Mouse (Mus musculus) heart, embryonic 15.5 days (tissue): ENCODE measurements at regions not wholly inside any gene's neighbourhood (a gene's known extent, or its start where the extent isn't known, plus 50 kb on each side); places are given as distances from the start of the nearest gene placed in this dataset.
A peak's percentile ranks its signal among the peaks of the same experiment; 100 is the strongest.

ENCODE experiments used
- ATAC-seq: fragments of 200-750 bp; cut with Nextera tagmentation; replicated peaks from 2 replicates; pipeline ENCODE4 v1.8.0; 2017; ENCODE audit warnings: low read depth, moderate TSS enrichment; ENCODE audit not compliant: insufficient number of reproducible peaks, insufficient read depth, low FRiP score
- H3K27ac ChIP-seq: fragments of 300-500 bp; sonication (generic); 2 replicates; pipeline ENCODE4 v1.5.1; 2015; ENCODE audit warnings: mild to moderate bottlenecking, inconsistent platforms
- H3K27me3 ChIP-seq: fragments of 300-500 bp; sonication (generic); 2 replicates; pipeline ENCODE4 v1.6.1; 2015; ENCODE audit warnings: inconsistent platforms
- H3K36me3 ChIP-seq: fragments of 300-500 bp; sonication (generic); 2 replicates; pipeline ENCODE4 v1.6.1; 2015; ENCODE audit warnings: mild to moderate bottlenecking, inconsistent platforms
- H3K4me1 ChIP-seq: fragments of 300-500 bp; sonication (generic); replicated peaks from 2 replicates; pipeline ENCODE4 v1.6.1; 2015; ENCODE audit warnings: inconsistent platforms
- H3K4me2 ChIP-seq: fragments of 300-500 bp; sonication (generic); 2 replicates; pipeline ENCODE4 v1.6.1; 2015; ENCODE audit warnings: inconsistent platforms, mild to moderate bottlenecking, moderate library complexity
- H3K4me3 ChIP-seq: fragments of 300-500 bp; sonication (generic); 2 replicates; pipeline ENCODE4 v1.5.1; 2015; ENCODE audit warnings: mild to moderate bottlenecking, inconsistent platforms
- H3K9ac ChIP-seq: fragments of 300-500 bp; sonication (generic); 2 replicates; pipeline ENCODE4 v1.6.1; 2015; ENCODE audit warnings: mild to moderate bottlenecking, inconsistent platforms
- H3K9me3 ChIP-seq: fragments of 300-500 bp; sonication (generic); replicated peaks from 2 replicates; pipeline ENCODE4 v1.6.1; 2016; ENCODE audit warnings: inconsistent platforms
- WGBS: fragments of 180-500 bp; shearing (Covaris S2); methylation state at CpG from one replicate; pipeline ENCODE4 v1.1.7; 2015; ENCODE audit warnings: mixed read lengths; 5-methylcytosine and 5-hydroxymethylcytosine counted together

DNA sequence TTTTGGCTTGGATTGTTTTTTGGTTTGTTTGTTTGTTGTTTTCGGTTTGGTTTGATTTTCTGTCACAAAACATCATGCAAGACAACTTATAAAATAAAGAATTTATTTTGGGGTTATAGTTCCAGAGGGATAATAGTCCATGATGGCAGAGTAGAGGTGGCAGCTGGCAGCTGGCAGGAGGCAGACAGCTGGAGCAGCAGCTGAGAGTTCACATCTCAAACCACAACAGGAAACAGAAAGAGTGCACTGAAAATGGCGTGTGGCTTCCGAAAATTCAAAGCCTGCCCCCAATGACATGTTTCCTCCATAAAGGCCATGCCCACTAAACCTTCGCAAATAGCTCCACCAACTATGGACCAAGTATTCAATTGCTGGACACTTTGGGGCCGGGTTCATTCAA, 72.7 kb downstream of the Hes1 start:
- Histone ChIP-seq H3K9me3 (no peaks in the 10 kb centered on the region), H3K27ac (no peak overlapping the region), H3K4me1 (peaks cover 3% of the 10 kb centered on the region; the same call in 1 of the 2 replicates), H3K4me2 (no peak overlapping the region), H3K27me3 (0 out of 2 replicates have a peak, but pooled peaks cover 2% of the 10 kb centered on the region), H3K9ac (no peak overlapping the region), H3K4me3 (no peak overlapping the region), H3K36me3 (no peaks in the 10 kb centered on the region)
- WGBS: 82% methylated on average over 5 of the region's 5 CpGs
- no peak for ATAC-seq

DNA sequence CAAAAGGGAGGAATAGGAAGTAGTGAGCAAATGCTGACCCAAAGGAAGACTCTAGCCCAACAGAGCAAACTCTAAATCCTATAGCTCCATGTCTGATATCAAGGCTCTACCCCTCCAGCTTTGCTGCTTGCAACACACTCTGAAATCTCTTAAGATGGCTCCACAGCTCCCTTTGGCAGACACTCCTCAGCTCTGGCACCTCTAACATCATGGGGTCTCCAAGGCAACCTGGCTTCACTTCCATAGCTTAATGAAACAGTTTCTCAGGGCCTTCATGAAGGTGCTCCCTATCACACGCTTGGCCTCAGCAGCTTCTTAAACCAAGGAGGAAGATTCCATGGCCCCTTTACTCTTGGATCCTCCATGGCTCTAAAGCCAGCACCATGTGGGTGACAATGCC, 73.6 kb downstream of the Hes1 start:
- Histone ChIP-seq H3K4me1 (peaks cover 3% of the 10 kb centered on the region; the same call in 1 of the 2 replicates), H3K9ac (no peak overlapping the region), H3K4me3 (no peak overlapping the region), H3K36me3 (no peaks in the 10 kb centered on the region), H3K4me2 (no peak overlapping the region), H3K27me3 (0 out of 2 replicates have a peak, but pooled peaks cover 2% of the 10 kb centered on the region), H3K27ac (no peak overlapping the region), H3K9me3 (no peaks in the 10 kb centered on the region)
- no peak for ATAC-seq
- 80% methylated on average over 1 of the region's 1 CpGs for WGBS

DNA sequence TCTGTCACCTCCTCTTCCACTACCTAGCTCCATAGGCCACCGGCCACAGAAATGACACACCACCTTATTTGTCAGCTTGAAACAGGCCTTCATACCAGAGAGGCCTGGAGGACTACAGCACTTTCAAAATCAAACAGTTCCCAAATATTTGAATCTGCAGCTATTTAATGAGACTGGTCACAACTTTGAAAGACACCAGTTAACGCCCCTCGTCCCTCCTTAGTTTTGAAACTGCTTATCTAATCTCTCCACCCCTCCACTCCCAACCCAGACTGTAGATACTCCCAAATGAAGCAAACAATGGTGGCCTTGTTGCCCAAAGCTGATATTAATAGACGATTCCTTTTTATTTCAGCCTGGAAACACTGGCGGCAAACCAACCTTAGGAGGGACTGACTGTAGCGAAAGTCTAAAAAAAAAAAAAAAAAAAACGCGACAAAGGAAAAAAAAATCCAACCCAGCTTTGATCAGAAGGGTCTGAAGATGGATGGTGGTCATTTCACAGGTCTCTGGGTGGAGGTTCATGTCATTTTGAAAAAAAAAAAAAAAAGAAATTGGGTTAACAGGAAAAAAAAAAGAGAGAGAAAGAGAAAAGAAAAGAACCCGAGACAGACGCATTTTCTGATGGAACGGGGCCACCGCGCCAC, 80.8 kb downstream of the Hes1 start:
- peak overlapping the region; percentile 33 for H3K4me3 ChIP-seq
- no peak for ATAC-seq
- H3K4me1 ChIP-seq: peaks cover 11% of the 10 kb centered on the region
- no peaks in the 10 kb centered on the region for H3K36me3 ChIP-seq
- H3K27ac ChIP-seq: no peak overlapping the region
- H3K9ac ChIP-seq: no peak overlapping the region
- peak overlapping the region; percentile 59 for H3K4me2 ChIP-seq
- H3K9me3 ChIP-seq: no peaks in the 10 kb centered on the region
- H3K27me3 ChIP-seq: no peaks in the 10 kb centered on the region; the same call in 1 of the 2 replicates
- 10% methylated on average over 13 of the region's 13 CpGs for WGBS

DNA sequence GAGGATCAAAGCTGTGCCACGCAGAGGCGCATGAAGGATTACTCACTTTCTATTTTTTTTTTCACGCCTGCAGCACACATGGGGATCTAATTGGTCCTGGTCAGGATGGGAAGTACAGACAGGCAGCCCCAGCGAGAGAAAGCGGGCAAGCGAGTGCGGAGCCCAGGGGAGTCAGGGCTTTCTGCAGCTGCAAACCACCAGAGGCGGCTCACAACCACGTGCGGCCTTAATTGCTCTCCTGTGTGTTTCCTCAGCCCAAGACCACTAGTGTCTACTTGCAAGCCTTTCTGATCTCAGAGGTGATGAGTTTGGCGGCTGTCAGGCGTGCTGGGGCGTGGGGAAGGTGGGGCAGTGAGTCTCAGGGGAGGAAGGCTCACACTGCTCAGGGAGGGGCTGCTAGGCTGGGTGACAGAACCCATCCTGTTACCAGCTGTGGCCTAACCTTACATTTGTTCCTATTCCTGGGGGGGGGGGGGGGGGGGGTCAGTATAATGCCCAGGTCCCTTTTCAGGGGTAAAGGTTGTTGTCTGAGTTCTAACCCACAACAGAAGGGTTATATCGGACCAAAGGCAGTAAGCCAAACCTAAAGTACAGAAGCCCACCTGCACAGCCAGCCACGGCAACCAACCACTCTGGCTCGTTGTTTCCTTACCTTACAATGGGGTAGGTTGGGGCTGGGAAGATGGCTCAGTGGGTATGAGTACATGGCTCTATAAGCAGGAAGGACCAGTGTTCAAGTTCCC, 81.5 kb downstream of the Hes1 start:
- no peak overlapping the region for H3K27ac ChIP-seq
- H3K4me2 ChIP-seq: peak overlapping the region; percentile 59
- peaks cover 11% of the 10 kb centered on the region for H3K4me1 ChIP-seq
- H3K36me3 ChIP-seq: no peaks in the 10 kb centered on the region
- peak overlapping the region; percentile 33 for H3K4me3 ChIP-seq
- H3K9ac ChIP-seq: peak overlapping the region; percentile 21; the same call in 1 of the 2 replicates
- H3K9me3 ChIP-seq: no peaks in the 10 kb centered on the region
- WGBS: 20% methylated on average over 16 of the region's 16 CpGs
- 0 out of 2 replicates have a peak, but pooled peaks have one; percentile 31 for ATAC-seq
- H3K27me3 ChIP-seq: no peaks in the 10 kb centered on the region; the same call in 1 of the 2 replicates

DNA sequence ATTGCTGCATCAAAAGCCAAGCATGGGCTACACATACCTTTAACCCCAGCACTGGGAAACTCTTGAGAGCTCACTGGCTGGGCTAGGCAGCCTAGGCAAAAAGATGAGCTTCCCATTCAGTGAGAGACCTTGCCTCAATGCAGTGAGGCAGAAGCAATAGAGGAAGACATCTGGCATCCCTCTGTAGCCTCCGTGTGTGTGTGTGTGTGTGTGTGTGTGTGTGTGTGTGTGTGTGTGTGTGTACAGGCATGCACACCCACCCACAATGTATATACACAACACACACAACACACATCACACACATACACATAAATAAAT, 82.0 kb downstream of the Hes1 start:
- 65% methylated on average over 1 of the region's 1 CpGs for WGBS
- Histone ChIP-seq H3K36me3 (no peaks in the 10 kb centered on the region), H3K27ac (no peak overlapping the region), H3K9me3 (no peaks in the 10 kb centered on the region), H3K4me2 (no peak overlapping the region), H3K9ac (no peak overlapping the region), H3K27me3 (no peaks in the 10 kb centered on the region; the same call in 1 of the 2 replicates), H3K4me3 (no peak overlapping the region), H3K4me1 (peaks cover 11% of the 10 kb centered on the region)
- ATAC-seq: no peak

DNA sequence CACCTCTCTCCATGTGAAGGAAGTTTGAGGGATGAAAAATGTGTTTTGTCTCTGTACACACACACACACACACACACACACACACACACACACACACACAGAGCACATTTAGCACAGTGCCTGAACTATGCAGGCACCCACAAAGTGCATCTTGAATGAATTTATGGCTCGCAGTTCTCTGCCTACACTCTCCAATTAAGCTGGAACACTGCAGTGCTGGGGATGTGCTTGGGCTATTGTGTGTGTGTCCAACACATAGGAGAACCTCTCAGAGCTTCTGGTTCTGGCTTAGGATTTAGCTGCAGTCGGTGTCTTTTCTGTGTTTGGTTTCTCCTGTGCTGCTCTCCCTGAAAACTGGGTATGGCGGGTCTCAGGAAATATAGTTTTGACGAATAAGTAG, 83.1 kb downstream of the Hes1 start:
- no peaks in the 10 kb centered on the region; the same call in 1 of the 2 replicates for H3K27me3 ChIP-seq
- no peak overlapping the region for H3K4me3 ChIP-seq
- no peak overlapping the region for H3K4me2 ChIP-seq
- no peak for ATAC-seq
- WGBS: 88% methylated on average over 4 of the region's 4 CpGs
- no peak overlapping the region for H3K9ac ChIP-seq
- no peaks in the 10 kb centered on the region for H3K9me3 ChIP-seq
- no peaks in the 10 kb centered on the region for H3K36me3 ChIP-seq
- no peak overlapping the region for H3K27ac ChIP-seq
- peaks cover 11% of the 10 kb centered on the region for H3K4me1 ChIP-seq

DNA sequence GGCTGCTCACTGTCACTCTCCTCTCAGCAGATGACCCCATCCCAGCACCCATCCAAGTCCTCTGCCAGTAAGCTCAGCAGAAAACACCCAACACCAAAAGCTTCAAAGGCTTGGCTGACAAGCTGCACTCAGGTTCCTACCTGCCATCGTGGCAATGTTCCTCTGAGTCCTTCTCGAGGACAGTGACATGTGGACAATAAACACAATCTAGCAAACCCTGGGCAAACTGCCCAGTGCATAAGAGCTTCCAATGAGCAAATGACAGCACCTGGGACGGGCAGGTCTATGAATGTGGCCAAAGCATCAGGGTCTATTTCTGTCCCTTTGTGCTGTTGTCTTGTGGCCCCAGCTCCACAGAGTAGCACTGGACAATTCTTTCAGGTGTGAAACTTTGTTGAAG, 86.9 kb downstream of the Hes1 start:
- Histone ChIP-seq H3K36me3 (no peaks in the 10 kb centered on the region), H3K4me1 (peaks cover 2% of the 10 kb centered on the region; the same call in 1 of the 2 replicates), H3K27me3 (peaks cover 4% of the 10 kb centered on the region; the same call in 1 of the 2 replicates), H3K9me3 (no peaks in the 10 kb centered on the region), H3K9ac (no peak overlapping the region), H3K27ac (no peak overlapping the region), H3K4me3 (no peak overlapping the region), H3K4me2 (no peak overlapping the region)
- WGBS: 46% methylated on average over 3 of the region's 3 CpGs
- ATAC-seq: no peak

DNA sequence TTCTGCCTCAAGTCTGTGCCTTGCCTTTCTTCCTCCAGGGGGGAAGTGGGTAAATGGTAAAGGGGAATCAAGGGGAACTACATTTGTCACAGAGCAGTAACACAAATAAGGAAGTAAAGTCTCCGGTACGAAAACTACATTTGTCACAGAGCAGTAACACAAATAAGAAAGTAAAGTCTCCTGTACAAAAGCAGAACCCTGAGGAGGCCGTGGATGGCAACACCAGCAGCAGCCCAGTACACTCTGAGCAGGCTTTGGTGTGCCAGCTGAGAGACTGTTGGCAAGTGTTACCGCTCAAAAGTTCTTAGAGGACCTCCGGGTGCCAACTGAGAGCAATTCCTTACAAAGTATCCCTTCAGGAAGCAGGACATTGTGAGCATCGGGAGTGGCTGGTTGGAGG, 90.9 kb downstream of the Hes1 start:
- H3K27ac ChIP-seq: no peak overlapping the region

DNA sequence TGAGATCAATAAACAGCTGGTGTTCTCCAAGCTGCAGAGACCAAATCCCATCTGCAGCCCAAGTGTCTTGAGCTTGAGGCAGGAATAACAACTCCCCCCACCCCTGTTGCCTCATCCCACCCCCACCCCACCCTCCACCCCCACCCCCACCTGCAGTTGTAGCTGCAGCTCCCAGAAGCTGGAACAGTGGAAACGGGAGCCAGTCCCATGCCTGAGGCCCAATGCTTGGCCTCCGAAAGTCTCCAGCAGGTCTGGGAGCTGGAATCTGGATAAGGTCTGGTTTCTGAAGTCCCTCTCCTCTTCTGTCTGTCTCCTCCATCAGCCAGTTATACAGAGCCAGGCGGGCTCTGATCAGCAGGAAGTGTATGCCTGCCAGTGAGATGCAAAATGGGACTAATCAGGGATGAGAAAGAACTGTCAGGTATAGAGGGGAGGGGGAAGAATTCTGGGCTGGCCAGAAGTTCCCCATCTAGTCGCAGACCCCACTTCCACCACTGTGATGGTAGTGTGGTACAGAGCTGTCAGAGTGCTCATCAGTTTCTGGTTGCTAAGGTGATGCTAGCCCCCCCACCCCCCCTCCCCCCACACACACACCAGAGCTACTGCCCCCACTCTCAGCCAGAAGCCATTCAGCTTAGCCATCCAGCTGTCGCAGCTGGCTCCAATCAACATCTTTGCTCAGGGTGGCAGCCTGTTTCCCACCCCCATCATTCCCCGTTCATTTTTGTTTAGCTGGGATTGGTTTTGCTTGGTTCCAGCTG, 91.5 kb downstream of the Hes1 start:
- no peaks in the 10 kb centered on the region for H3K9me3 ChIP-seq
- no peaks in the 10 kb centered on the region for H3K36me3 ChIP-seq
- no peak overlapping the region for H3K4me2 ChIP-seq
- H3K9ac ChIP-seq: no peak overlapping the region
- H3K27me3 ChIP-seq: 0 out of 2 replicates have a peak, but pooled peaks cover 4% of the 10 kb centered on the region
- H3K4me1 ChIP-seq: peaks cover 6% of the 10 kb centered on the region
- 29% methylated on average over 6 of the region's 6 CpGs for WGBS
- ATAC-seq: no peak
- no peak overlapping the region for H3K27ac ChIP-seq
- H3K4me3 ChIP-seq: no peak overlapping the region

More for the DNA sequence above, 90.9 kb downstream of the Hes1 start:
- Histone ChIP-seq H3K9me3 (no peaks in the 10 kb centered on the region), H3K36me3 (no peaks in the 10 kb centered on the region), H3K4me1 (peaks cover 2% of the 10 kb centered on the region; the same call in 1 of the 2 replicates), H3K27me3 (0 out of 2 replicates have a peak, but pooled peaks cover 4% of the 10 kb centered on the region), H3K4me2 (no peak overlapping the region), H3K9ac (no peak overlapping the region), H3K4me3 (no peak overlapping the region)
- no peak for ATAC-seq
- 25% methylated on average over 6 of the region's 6 CpGs for WGBS

DNA sequence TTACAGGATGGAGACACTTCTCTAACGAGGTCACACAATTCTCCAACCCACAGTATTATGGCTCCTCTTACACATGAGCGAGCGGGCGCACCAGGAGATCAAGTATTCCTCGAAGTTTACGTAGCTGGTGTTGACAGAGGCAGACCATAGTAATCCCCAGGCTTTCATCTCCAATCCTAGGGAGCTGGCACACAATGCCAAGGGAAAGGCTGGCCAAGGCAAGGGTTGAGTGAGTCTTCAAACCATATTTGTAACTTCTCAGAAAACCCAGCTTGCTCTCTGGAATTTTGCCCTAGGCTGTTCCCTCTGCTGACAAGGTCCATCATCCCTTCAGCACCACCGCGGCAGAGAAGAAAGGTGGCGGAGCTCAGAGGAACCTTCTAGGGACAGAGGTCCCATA, 94.0 kb downstream of the Hes1 start:
- ATAC-seq: no peak
- no peak overlapping the region for H3K4me2 ChIP-seq
- 0 out of 2 replicates have a peak, but pooled peaks cover 4% of the 10 kb centered on the region for H3K27me3 ChIP-seq

DNA sequence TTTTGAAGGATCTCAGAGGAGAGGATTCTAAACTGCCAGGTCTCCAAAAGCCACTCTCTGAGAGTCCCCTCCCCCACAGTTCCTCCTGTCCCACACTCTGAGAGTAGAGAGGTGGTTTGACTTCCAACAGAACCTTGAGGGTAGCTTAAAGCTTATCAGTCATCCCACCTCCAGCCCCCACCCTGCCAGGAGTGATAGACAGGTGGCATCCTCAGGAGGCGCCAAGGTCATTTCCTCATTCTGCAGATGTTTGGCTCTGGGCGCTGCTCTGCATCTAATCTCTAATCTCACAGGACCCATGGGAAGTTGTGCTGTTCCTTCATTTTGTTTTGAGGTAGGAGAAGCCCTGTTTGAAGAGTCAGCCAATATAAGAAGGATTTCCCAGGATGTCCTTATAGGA, 96.2 kb downstream of the Hes1 start:
- no peaks in the 10 kb centered on the region for H3K36me3 ChIP-seq
- H3K9ac ChIP-seq: no peak overlapping the region
- no peak overlapping the region for H3K4me2 ChIP-seq
- H3K4me3 ChIP-seq: no peak overlapping the region
- no peaks in the 10 kb centered on the region for H3K9me3 ChIP-seq
- no peaks in the 10 kb centered on the region for H3K27me3 ChIP-seq
- no peak overlapping the region for H3K27ac ChIP-seq
- no peak for ATAC-seq
- peaks cover 6% of the 10 kb centered on the region for H3K4me1 ChIP-seq
- 22% methylated on average over 2 of the region's 2 CpGs for WGBS

More for the DNA sequence above, 94.0 kb downstream of the Hes1 start:
- WGBS: 85% methylated on average over 9 of the region's 9 CpGs
- Histone ChIP-seq H3K4me3 (no peak overlapping the region), H3K36me3 (no peaks in the 10 kb centered on the region), H3K9ac (no peak overlapping the region), H3K27ac (no peak overlapping the region), H3K9me3 (no peaks in the 10 kb centered on the region), H3K4me1 (peaks cover 6% of the 10 kb centered on the region)
